Mouse (Mus musculus) liver, adult 2 months (tissue): ENCODE data around the gene Apoa2. TPM values are rescaled to one million over a fixed set of nuclear protein-coding genes. Genes with fewer than 3 reads are reported as not detected.

Experiments used
- DNase-seq: peaks from one replicate; pipeline ENCODE4 v3.0.0-alpha.2; 2011; ENCODE audit warnings: low read depth, low spot score; ENCODE audit errors: extremely low read depth
- H3K27ac ChIP-seq: fragments of 200-500 bp; replicated peaks from 2 replicates; pipeline ENCODE4 v1.5.1; 2012; ENCODE audit warnings: low read depth, mild to moderate bottlenecking, control low read depth, inconsistent platforms, low read length; ENCODE audit not compliant: insufficient read depth
- H3K27me3 ChIP-seq: fragments of 200-500 bp; 2 replicates; pipeline ENCODE4 v1.6.1; 2012; ENCODE audit warnings: mild to moderate bottlenecking, moderate library complexity, low read length, inconsistent platforms; ENCODE audit not compliant: control insufficient read depth, insufficient read depth
- H3K36me3 ChIP-seq: fragments of 200-500 bp; 2 replicates; pipeline ENCODE4 v1.6.1; 2012; ENCODE audit warnings: low read length, inconsistent platforms; ENCODE audit not compliant: control insufficient read depth, insufficient read depth
- H3K4me1 ChIP-seq: fragments of 200-500 bp; 2 replicates; pipeline ENCODE4 v1.6.1; 2011; ENCODE audit warnings: low read length; ENCODE audit not compliant: control insufficient read depth, insufficient read depth
- H3K4me3 ChIP-seq: fragments of 200-500 bp; 2 replicates; pipeline ENCODE4 v1.5.1; 2011; ENCODE audit warnings: low read depth, mild to moderate bottlenecking, control low read depth, low read length, moderate library complexity; ENCODE audit not compliant: insufficient read depth
- H3K79me2 ChIP-seq: fragments of 200-500 bp; 2 replicates; pipeline ENCODE4 v1.6.1; 2012; ENCODE audit warnings: inconsistent platforms, mild to moderate bottlenecking, low read length, moderate library complexity; ENCODE audit not compliant: control insufficient read depth, insufficient read depth
- H3K9ac ChIP-seq: fragments of 200-500 bp; 2 replicates; pipeline ENCODE4 v1.6.1; 2012; ENCODE audit warnings: low read depth, mild to moderate bottlenecking, control low read depth, inconsistent platforms, low read length
- CTCF ChIP-seq: fragments of 200-500 bp; IDR thresholded peaks from 2 replicates; pipeline ENCODE4 v1.5.1; 2011; ENCODE audit warnings: low read depth, low read length, control low read depth
- POLR2A ChIP-seq: fragments of 200-500 bp; IDR thresholded peaks from 2 replicates; pipeline ENCODE4 v1.6.1; 2011; ENCODE audit warnings: low read length, control low read depth; ENCODE audit not compliant: insufficient read depth; ENCODE audit errors: extremely low read depth
- WGBS: fragments of 180-500 bp; shearing (Covaris S2); methylation state at CpG from one replicate; pipeline ENCODE4 v1.1.7; 2018; 5-methylcytosine and 5-hydroxymethylcytosine counted together
- polyA plus RNA-seq: library from polyadenylated mRNA; depleted of rRNA; stranded (reverse); fragments of >200 nt; gene quantifications from 2 replicates; pipeline ENCODE4 v1.2.3, GENCODE M21; 2012
- total RNA-seq: library from RNA; depleted of rRNA; stranded (reverse); fragments of >200 nt; gene quantifications from 2 replicates; pipeline ENCODE4 v1.2.3, GENCODE M21; 2014

The Apoa2 gene
- total and polyA plus RNA-seq, 2 experiments: 18,176 to 29,095 TPM

DNA sequence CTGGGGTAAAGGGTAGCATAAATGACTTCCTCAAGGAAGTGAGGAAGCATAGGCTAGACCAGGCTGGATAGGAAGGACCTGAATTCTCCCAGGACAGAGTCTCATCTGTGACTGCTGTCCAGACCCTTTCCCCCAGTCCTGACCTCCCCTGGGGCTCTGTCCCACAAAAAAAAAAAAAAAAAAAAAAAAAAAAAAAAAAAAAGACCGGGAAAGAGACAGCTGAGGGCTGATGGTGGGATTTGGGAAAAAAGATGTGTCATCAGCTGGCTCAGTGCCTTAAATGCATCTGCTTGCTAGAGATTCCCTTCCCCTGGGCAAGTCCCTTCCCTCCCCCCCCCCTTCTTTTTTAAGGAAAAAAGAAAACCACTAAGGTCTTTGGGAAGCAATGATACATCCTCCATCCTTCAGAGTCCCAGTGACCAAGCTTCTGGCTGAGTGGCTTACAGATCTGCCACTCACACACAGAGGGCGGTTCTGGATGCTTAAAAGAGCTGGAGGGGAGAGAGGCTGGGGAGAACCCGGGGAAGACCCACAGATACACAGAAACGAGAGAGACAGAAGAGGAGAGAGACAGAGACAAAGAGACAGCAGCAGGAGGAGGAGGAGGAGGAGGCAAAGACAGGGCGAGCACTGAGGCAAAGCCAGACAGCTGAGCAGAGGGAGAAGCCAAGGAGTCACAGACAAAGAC, 25.2 kb downstream of the Apoa2 start, which contains the start of gene Adamts4:
Gene Adamts4 (plus strand): TSS at position 509 of the 688 bp plus-strand sequence.
- Histone ChIP-seq H3K4me1 (peaks cover 10% of the 10 kb centered on the region), H3K36me3 (no peaks in the 10 kb centered on the region; the same call in 1 of the 2 replicates), H3K9ac (no peak within 1 kb of the TSS; the same call in 1 of the 2 replicates), H3K27me3 (no peaks in the 10 kb centered on the region), H3K27ac (no peak within 1 kb of the TSS), H3K4me3 (peak within 1 kb of the TSS; percentile 41), H3K79me2 (peaks cover 9% of the 10 kb centered on the region; the same call in 1 of the 2 replicates)
- WGBS: 50% methylated on average over 5 of the region's 5 CpGs
- no peak for TF ChIP-seq CTCF
- TF ChIP-seq POLR2A: no peak
- DNase-seq: no peak

DNA sequence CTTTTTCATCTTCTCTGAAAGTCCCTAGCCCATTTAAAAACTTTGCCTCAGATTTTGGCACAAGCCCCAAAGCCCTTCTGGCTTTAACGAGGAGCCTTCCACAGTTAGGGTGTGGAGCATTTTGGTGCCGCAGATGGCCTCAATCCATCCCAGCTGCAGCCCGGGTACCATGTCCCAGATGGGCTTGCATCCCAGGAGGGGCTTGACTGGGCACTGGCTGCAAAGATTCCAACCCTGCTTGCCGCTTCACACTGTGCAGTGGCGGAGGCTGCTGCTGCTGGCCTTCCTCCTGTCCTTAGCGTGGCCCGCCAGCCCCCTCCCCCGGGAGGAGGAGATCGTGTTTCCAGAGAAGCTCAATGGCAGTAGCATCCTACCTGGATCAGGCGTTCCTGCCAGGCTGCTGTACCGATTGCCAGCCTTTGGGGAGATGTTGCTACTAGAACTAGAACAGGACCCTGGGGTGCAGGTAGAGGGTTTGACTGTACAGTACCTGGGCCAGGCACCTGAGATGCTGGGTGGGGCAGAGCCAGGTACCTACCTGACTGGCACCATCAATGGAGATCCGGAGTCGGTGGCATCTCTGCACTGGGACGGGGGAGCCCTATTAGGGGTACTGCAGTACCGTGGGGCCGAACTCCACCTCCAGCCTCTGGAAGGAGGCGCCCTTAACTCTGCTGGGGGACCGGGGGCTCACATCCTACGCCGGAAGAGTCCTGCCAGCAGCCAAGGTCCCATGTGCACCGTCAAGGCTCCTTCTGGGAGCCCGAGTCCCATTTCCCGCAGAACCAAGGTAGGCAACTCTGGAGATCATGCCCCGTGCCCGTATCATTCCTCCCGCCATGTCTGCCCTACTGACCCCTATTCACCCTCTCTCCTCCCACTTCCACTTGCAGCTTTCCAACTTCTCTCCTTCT, 26.1 kb downstream of the Apoa2 start, which contains the start of gene Ndufs2:
Gene Ndufs2 (minus strand): TSS at position 709 of the 914 bp plus-strand sequence.
- H3K9ac ChIP-seq: peak within 1 kb of the TSS; percentile 28; the same call in 1 of the 2 replicates
- H3K27ac ChIP-seq: no peak within 1 kb of the TSS
- peaks cover 9% of the 10 kb centered on the region for H3K4me1 ChIP-seq
- H3K36me3 ChIP-seq: no peaks in the 10 kb centered on the region
- H3K4me3 ChIP-seq: peak within 1 kb of the TSS; percentile 41
- DNase-seq: no peak
- 47% methylated on average over 26 of the region's 26 CpGs for WGBS
- TF ChIP-seq CTCF (no peak), POLR2A (no peak)
- peaks cover 9% of the 10 kb centered on the region; the same call in 1 of the 2 replicates for H3K79me2 ChIP-seq
- H3K27me3 ChIP-seq: no peaks in the 10 kb centered on the region

DNA sequence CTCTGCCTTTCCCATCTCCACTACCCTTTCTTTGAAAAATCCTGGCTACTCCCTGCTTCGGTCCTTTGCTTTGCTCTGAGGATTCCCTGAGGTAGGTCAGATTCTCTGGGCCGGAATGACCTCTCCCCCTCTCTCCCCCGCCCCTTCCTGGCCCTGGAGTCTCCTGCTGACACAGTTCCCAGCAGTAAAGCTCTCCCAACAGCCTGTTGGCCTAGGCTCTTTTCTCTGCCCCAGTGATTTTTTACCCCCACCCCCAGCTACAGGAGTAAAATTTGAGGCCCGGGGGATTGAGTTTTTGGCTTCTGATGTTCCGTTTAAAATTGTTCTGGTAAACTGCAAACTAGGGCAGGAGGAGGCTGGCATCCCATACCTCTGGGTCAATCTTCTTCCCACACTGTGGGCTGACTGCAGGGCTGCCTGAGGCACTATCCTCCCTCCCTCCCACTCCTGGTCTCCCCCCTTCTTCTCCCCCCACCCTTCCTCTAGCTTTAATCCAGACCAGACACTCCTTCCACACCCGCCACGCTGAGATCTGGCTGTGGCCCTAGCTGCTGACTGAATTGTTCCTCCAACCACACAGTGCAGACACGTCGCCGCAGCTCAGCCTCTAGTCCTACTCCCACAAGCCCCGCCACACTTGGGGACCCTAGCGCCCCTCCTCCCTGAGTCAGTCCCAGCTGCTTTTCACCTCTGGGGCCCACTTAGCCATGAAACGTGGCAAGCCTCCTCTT, 26.9 kb downstream of the Apoa2 start:
- H3K9ac ChIP-seq: peak overlapping the region; percentile 28; the same call in 1 of the 2 replicates
- WGBS: 46% methylated on average over 13 of the region's 13 CpGs
- H3K36me3 ChIP-seq: no peaks in the 10 kb centered on the region
- peak overlapping the region; percentile 41; the same call in 1 of the 2 replicates for H3K4me3 ChIP-seq
- H3K4me1 ChIP-seq: peaks cover 8% of the 10 kb centered on the region
- H3K79me2 ChIP-seq: peaks cover under 1% of the 10 kb centered on the region; the same call in 1 of the 2 replicates
- H3K27me3 ChIP-seq: no peaks in the 10 kb centered on the region
- no peak for TF ChIP-seq POLR2A
- TF ChIP-seq CTCF: no peak
- no peak for DNase-seq
- H3K27ac ChIP-seq: no peak overlapping the region

DNA sequence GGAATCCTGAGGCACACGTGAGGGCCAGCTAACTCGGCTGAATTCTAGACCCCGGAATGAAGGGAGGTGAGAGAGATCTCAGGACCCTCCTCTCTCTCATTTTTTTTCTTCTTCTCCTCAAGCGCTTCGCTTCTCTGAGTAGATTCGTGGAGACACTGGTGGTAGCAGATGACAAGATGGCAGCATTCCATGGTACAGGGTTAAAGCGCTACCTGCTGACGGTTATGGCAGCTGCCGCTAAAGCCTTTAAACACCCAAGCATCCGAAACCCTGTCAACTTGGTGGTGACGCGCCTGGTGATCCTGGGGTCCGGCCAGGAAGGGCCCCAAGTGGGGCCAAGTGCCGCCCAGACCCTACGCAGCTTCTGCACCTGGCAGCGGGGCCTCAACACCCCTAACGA, 27.6 kb downstream of the Apoa2 start:
- TF ChIP-seq CTCF: no peak

DNA sequence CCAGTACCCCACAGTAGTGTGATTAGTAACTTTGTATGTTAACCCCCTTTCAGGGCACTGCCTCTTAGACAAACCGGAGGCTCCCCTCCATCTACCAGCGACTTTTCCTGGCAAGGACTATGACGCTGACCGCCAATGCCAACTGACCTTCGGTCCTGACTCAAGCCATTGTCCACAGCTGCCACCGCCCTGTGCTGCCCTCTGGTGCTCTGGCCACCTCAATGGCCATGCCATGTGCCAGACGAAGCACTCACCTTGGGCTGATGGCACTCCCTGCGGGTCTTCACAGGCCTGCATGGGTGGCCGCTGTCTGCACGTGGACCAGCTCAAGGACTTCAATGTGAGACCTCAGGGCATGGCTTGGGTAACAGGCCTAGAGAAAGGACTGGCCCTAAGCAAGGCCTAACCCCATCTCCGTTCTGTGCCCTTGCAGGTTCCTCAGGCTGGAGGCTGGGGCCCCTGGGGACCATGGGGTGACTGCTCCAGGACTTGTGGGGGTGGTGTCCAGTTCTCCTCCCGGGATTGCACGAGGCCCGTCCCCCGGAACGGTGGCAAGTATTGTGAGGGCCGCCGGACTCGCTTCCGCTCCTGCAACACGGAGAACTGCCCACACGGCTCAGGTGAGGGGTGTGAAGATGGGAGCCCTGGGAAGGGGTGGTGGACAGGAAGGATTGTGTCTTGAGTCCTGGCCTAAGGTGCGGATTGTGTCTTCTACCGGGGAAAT, 31.4 kb downstream of the Apoa2 start:
- Histone ChIP-seq H3K36me3 (no peaks in the 10 kb centered on the region), H3K9ac (no peak overlapping the region), H3K79me2 (no peaks in the 10 kb centered on the region), H3K27me3 (no peaks in the 10 kb centered on the region), H3K4me3 (no peak overlapping the region), H3K4me1 (peaks cover 13% of the 10 kb centered on the region; the same call in 1 of the 2 replicates), H3K27ac (no peak overlapping the region)
- peak; percentile 90 for TF ChIP-seq CTCF
- no peak for TF ChIP-seq POLR2A
- DNase-seq: peak; percentile 76
- WGBS: 65% methylated on average over 24 of the region's 24 CpGs

More for the DNA sequence above, 27.6 kb downstream of the Apoa2 start:
- Histone ChIP-seq H3K36me3 (no peaks in the 10 kb centered on the region), H3K27ac (no peak overlapping the region), H3K4me1 (peaks cover 9% of the 10 kb centered on the region), H3K9ac (no peak overlapping the region), H3K79me2 (no peaks in the 10 kb centered on the region), H3K4me3 (no peak overlapping the region), H3K27me3 (no peaks in the 10 kb centered on the region)
- no peak for DNase-seq
- WGBS: 87% methylated on average over 17 of the region's 17 CpGs
